ENCODE assay signal across 19 mouse cellular contexts in the genomic region with DNA sequence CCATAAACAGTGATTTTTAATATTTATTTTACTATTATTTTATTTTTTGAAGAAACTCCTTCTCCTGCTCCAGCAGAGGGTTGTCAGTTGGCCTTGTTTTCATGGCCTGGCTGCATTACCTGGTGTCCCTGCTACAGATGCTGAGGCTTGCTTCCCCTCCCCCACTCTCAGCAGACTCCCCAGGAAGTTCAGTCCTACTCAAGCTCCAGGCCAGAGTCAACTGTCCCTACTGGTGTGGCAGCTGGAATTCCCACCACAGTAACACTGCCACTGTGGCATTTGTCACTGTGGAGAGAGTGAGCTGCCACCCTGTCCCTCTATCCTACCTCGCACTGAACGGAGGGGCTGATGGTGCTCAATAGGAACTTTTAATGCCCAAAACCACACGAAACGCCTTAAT.
DNase-seq lines count a peak whose midpoint lies in the region; ATAC-seq lines count a peak whose summit lies in the region.
"Had no signal": no experiment of that assay in that cellular context is flagged by ENCODE, and none has a peak within 500 bp of the region (broad histone marks: within the 10 kb centered on the region; RNA-seq: fewer than 3 reads in every experiment).

No protein-coding gene starts in this region.

- no peak overlapping the region for H3K9ac ChIP-seq in lung, embryonic 16.5 days (ENCODE audit: low read length)
- H3K9ac ChIP-seq: embryonic facial prominence, embryonic 12.5 days; limb, embryonic 12.5 days; liver, embryonic 15.5 days had no signal

- no peak overlapping the region for H3K4me2 ChIP-seq in lung, embryonic 16.5 days (ENCODE audit: low read depth, low read length)
- H3K4me2 ChIP-seq: embryonic facial prominence, embryonic 12.5 days; limb, embryonic 12.5 days; liver, embryonic 15.5 days had no signal

- peak; percentile 59 for ATAC-seq in lung, embryonic 16.5 days (ENCODE audit: low read depth)
- ATAC-seq: forebrain, embryonic 16.5 days; hindbrain, postnatal 0 days; midbrain, embryonic 16.5 days had no signal

- peak overlapping the region; percentile 67 for H3K27ac ChIP-seq in heart, embryonic 10.5 days
- H3K27ac ChIP-seq in lung, embryonic 16.5 days (ENCODE audit: low read length), result no peak overlapping the region
- H3K27ac ChIP-seq: embryonic facial prominence, embryonic 12.5 days; hindbrain, postnatal 0 days; limb, embryonic 12.5 days; liver, embryonic 15.5 days had no signal

- H3K4me1 ChIP-seq in heart, embryonic 10.5 days, result peaks cover 37% of the 10 kb centered on the region
- H3K4me1 ChIP-seq in lung, embryonic 16.5 days (replicated peaks; ENCODE audit: control insufficient read depth, insufficient read depth, low read length), result peaks cover 9% of the 10 kb centered on the region; the same call in 1 of the 2 replicates
- H3K4me1 ChIP-seq: embryonic facial prominence, embryonic 12.5 days; liver, embryonic 15.5 days; megakaryocyte, embryonic 14.5 days had no signal

- H3K27me3 ChIP-seq in heart, embryonic 10.5 days (ENCODE audit: insufficient read depth, poor library complexity, severe bottlenecking), result no peaks in the 10 kb centered on the region
- no peaks in the 10 kb centered on the region for H3K27me3 ChIP-seq in lung, embryonic 16.5 days (ENCODE audit: control insufficient read depth, insufficient read depth, low read depth, low read length)
- H3K27me3 ChIP-seq: embryonic facial prominence, embryonic 12.5 days; limb, embryonic 12.5 days; liver, embryonic 15.5 days; megakaryocyte, embryonic 14.5 days had no signal

- no peak overlapping the region for H3K4me3 ChIP-seq in heart, embryonic 10.5 days
- H3K4me3 ChIP-seq in lung, embryonic 16.5 days (ENCODE audit: low read length), result no peak overlapping the region
- H3K4me3 ChIP-seq: embryonic facial prominence, embryonic 12.5 days; limb, embryonic 12.5 days; liver, embryonic 15.5 days; megakaryocyte, embryonic 14.5 days had no signal

- intact Hi-C loops in heart, postnatal 36 days (cut with DNase I), result no loop called here

- H3K9me3 ChIP-seq in heart, embryonic 10.5 days, result no peaks in the 10 kb centered on the region
- no peaks in the 10 kb centered on the region for H3K9me3 ChIP-seq in lung, embryonic 16.5 days (ENCODE audit: control insufficient read depth, low read length)
- H3K9me3 ChIP-seq: embryonic facial prominence, embryonic 12.5 days; limb, embryonic 12.5 days; liver, embryonic 15.5 days had no signal

- H3K36me3 ChIP-seq in heart, embryonic 10.5 days, result no peaks in the 10 kb centered on the region
- no peaks in the 10 kb centered on the region for H3K36me3 ChIP-seq in lung, embryonic 16.5 days (ENCODE audit: control insufficient read depth, insufficient read depth, low read length)
- H3K36me3 ChIP-seq: embryonic facial prominence, embryonic 12.5 days; limb, embryonic 12.5 days; liver, embryonic 15.5 days had no signal

- DNase-seq in heart, embryonic 10.5 days (ENCODE audit: low spot score), result no peak
- DNase-seq in heart, postnatal 36 days, result no peak
- DNase-seq in lung, postnatal 25 days (ENCODE audit: low spot score), result no peak
- DNase-seq in heart, postnatal 4 days, result peak; percentile 49
- DNase-seq in liver, result no peak
- DNase-seq in left cerebral cortex, adult 11 months (ENCODE audit: low spot score), result no peak
- DNase-seq: adrenal gland, postnatal 14 days; cerebellum, adult 18-20 months; cerebellum, postnatal 36 days; kidney, adult 11 months; spleen, adult 18-20 months had no signal

- 35% methylated on average over 4 of the region's 4 CpGs for WGBS in heart, embryonic 10.5 days
- WGBS in lung, embryonic 16.5 days, result 46% methylated on average over 4 of the region's 4 CpGs
